Mouse (Mus musculus): ENCODE results near the gene Sox5. TPM values are rescaled to one million over a fixed set of nuclear protein-coding genes. Genes with fewer than 3 reads are reported as not detected.

Sox5 gene
- polyA plus RNA-seq, 1 experiment from 2014 or later, result 27.0 TPM

GRCm38 (mm10) chr6:143833986-143834385 lies 947.8 kb downstream of the Sox5 start:
- Histone ChIP-seq H3K4me1 (replicated peaks; ENCODE audit: control insufficient read depth, insufficient read depth, low read length) (0 out of 2 replicates have a peak, but pooled peaks cover 8% of the 10 kb centered on the region), H3K9ac (no peak overlapping the region), H3K4me2 (replicated peaks) (no peak overlapping the region), H3K27me3 (ENCODE audit: control insufficient read depth, insufficient read depth, low read length) (no peaks in the 10 kb centered on the region), H3K36me3 (replicated peaks; ENCODE audit: control insufficient read depth, insufficient read depth) (peaks cover 7% of the 10 kb centered on the region; the same call in 1 of the 2 replicates), H3K4me3 (replicated peaks; ENCODE audit: low read length) (no peak overlapping the region), H3K9me3 (ENCODE audit: control insufficient read depth, low read length) (no peaks in the 10 kb centered on the region), H3K27ac (no peak overlapping the region)
- ATAC-seq (ENCODE audit: low FRiP score) (no peak), DNase-seq (ENCODE audit: low spot score) (no peak)
- WGBS, result 98% methylated on average over 3 of the region's 3 CpGs

GRCm38 (mm10) chr6:143833182-143833558 lies 948.6 kb downstream of the Sox5 start:
- DNase-seq (ENCODE audit: low spot score) (no peak), ATAC-seq (ENCODE audit: low FRiP score) (no peak)
- 94% methylated on average over 23 of the region's 23 CpGs for WGBS
- H3K4me1 ChIP-seq (replicated peaks; ENCODE audit: control insufficient read depth, insufficient read depth, low read length), result no peaks in the 10 kb centered on the region
- no peak overlapping the region for H3K9ac ChIP-seq
- no peak overlapping the region for H3K4me2 ChIP-seq (replicated peaks)
- no peaks in the 10 kb centered on the region for H3K9me3 ChIP-seq (ENCODE audit: control insufficient read depth, low read length)
- H3K36me3 ChIP-seq (replicated peaks; ENCODE audit: control insufficient read depth, insufficient read depth), result peaks cover 7% of the 10 kb centered on the region; the same call in 1 of the 2 replicates
- H3K27ac ChIP-seq, result no peak overlapping the region
- H3K4me3 ChIP-seq (replicated peaks; ENCODE audit: low read length), result no peak overlapping the region
- H3K27me3 ChIP-seq (ENCODE audit: control insufficient read depth, insufficient read depth, low read length), result no peaks in the 10 kb centered on the region

- Histone ChIP-seq H3K4me1 (replicated peaks; ENCODE audit: control insufficient read depth, insufficient read depth, low read length) (no peaks in the 10 kb centered on the region), H3K4me3 (replicated peaks; ENCODE audit: low read length) (no peak overlapping the region), H3K36me3 (replicated peaks; ENCODE audit: control insufficient read depth, insufficient read depth) (peaks cover 7% of the 10 kb centered on the region; the same call in 1 of the 2 replicates), H3K4me2 (replicated peaks) (no peak overlapping the region), H3K27ac (no peak overlapping the region), H3K9me3 (ENCODE audit: control insufficient read depth, low read length) (no peaks in the 10 kb centered on the region), H3K27me3 (ENCODE audit: control insufficient read depth, insufficient read depth, low read length) (no peaks in the 10 kb centered on the region), H3K9ac (no peak overlapping the region)
- 92% methylated on average over 12 of the region's 12 CpGs for WGBS
- ATAC-seq (ENCODE audit: low FRiP score) (no peak), DNase-seq (ENCODE audit: low spot score) (no peak)
Measured at GRCm38 (mm10) chr6:143832483-143833181, 949.1 kb downstream of the Sox5 start.

- Histone ChIP-seq H3K27me3 (ENCODE audit: control insufficient read depth, insufficient read depth, low read length) (no peaks in the 10 kb centered on the region), H3K9me3 (ENCODE audit: control insufficient read depth, low read length) (no peaks in the 10 kb centered on the region), H3K4me1 (replicated peaks; ENCODE audit: control insufficient read depth, insufficient read depth, low read length) (no peaks in the 10 kb centered on the region), H3K27ac (no peak overlapping the region), H3K4me2 (replicated peaks) (no peak overlapping the region), H3K9ac (no peak overlapping the region), H3K36me3 (replicated peaks; ENCODE audit: control insufficient read depth, insufficient read depth) (peaks cover 7% of the 10 kb centered on the region; the same call in 1 of the 2 replicates), H3K4me3 (replicated peaks; ENCODE audit: low read length) (no peak overlapping the region)
- ATAC-seq (ENCODE audit: low FRiP score) (no peak), DNase-seq (ENCODE audit: low spot score) (no peak)
- 83% methylated on average over 4 of the region's 4 CpGs for WGBS
Measured at GRCm38 (mm10) chr6:143831246-143831645, 950.5 kb downstream of the Sox5 start.

GRCm38 (mm10) chr6:143830131-143830530 lies 951.6 kb downstream of the Sox5 start:
- Histone ChIP-seq H3K9me3 (ENCODE audit: control insufficient read depth, low read length) (no peaks in the 10 kb centered on the region), H3K4me3 (replicated peaks; ENCODE audit: low read length) (no peak overlapping the region), H3K36me3 (replicated peaks; ENCODE audit: control insufficient read depth, insufficient read depth) (peaks cover 7% of the 10 kb centered on the region; the same call in 1 of the 2 replicates), H3K9ac (no peak overlapping the region), H3K4me1 (replicated peaks; ENCODE audit: control insufficient read depth, insufficient read depth, low read length) (no peaks in the 10 kb centered on the region), H3K4me2 (replicated peaks) (no peak overlapping the region), H3K27ac (no peak overlapping the region), H3K27me3 (ENCODE audit: control insufficient read depth, insufficient read depth, low read length) (no peaks in the 10 kb centered on the region)
- ATAC-seq (ENCODE audit: low FRiP score), result no peak
- 79% methylated on average over 2 of the region's 2 CpGs for WGBS
- DNase-seq (ENCODE audit: low spot score), result no peak

- ATAC-seq (ENCODE audit: low FRiP score), result no peak
- no peak overlapping the region for H3K4me3 ChIP-seq (replicated peaks; ENCODE audit: low read length)
- H3K4me2 ChIP-seq (replicated peaks), result no peak overlapping the region
- no peak overlapping the region for H3K9ac ChIP-seq
- 89% methylated on average over 5 of the region's 5 CpGs for WGBS
- H3K27ac ChIP-seq, result no peak overlapping the region
- H3K4me1 ChIP-seq (replicated peaks; ENCODE audit: control insufficient read depth, insufficient read depth, low read length), result no peaks in the 10 kb centered on the region
- H3K36me3 ChIP-seq (replicated peaks; ENCODE audit: control insufficient read depth, insufficient read depth), result no peaks in the 10 kb centered on the region
- no peak for DNase-seq (ENCODE audit: low spot score)
- H3K27me3 ChIP-seq (ENCODE audit: control insufficient read depth, insufficient read depth, low read length), result no peaks in the 10 kb centered on the region
- no peaks in the 10 kb centered on the region for H3K9me3 ChIP-seq (ENCODE audit: control insufficient read depth, low read length)
Measured at GRCm38 (mm10) chr6:143826786-143827185, 955.0 kb downstream of the Sox5 start.

GRCm38 (mm10) chr6:143825966-143826365 lies 955.8 kb downstream of the Sox5 start:
- Histone ChIP-seq H3K9me3 (ENCODE audit: control insufficient read depth, low read length) (no peaks in the 10 kb centered on the region), H3K4me1 (replicated peaks; ENCODE audit: control insufficient read depth, insufficient read depth, low read length) (no peaks in the 10 kb centered on the region), H3K27ac (no peak overlapping the region), H3K4me3 (replicated peaks; ENCODE audit: low read length) (no peak overlapping the region), H3K36me3 (replicated peaks; ENCODE audit: control insufficient read depth, insufficient read depth) (no peaks in the 10 kb centered on the region), H3K27me3 (ENCODE audit: control insufficient read depth, insufficient read depth, low read length) (no peaks in the 10 kb centered on the region), H3K4me2 (replicated peaks) (no peak overlapping the region), H3K9ac (no peak overlapping the region)
- no peak for DNase-seq (ENCODE audit: low spot score)
- 90% methylated on average over 5 of the region's 5 CpGs for WGBS
- no peak for ATAC-seq (ENCODE audit: low FRiP score)

- H3K36me3 ChIP-seq (replicated peaks; ENCODE audit: control insufficient read depth, insufficient read depth), result no peaks in the 10 kb centered on the region
- H3K27ac ChIP-seq, result no peak overlapping the region
- no peaks in the 10 kb centered on the region for H3K9me3 ChIP-seq (ENCODE audit: control insufficient read depth, low read length)
- no peaks in the 10 kb centered on the region for H3K4me1 ChIP-seq (replicated peaks; ENCODE audit: control insufficient read depth, insufficient read depth, low read length)
- 71% methylated on average over 6 of the region's 6 CpGs for whole genome bisulfite sequencing
- no peak overlapping the region for H3K4me2 ChIP-seq (replicated peaks)
- H3K27me3 ChIP-seq (ENCODE audit: control insufficient read depth, insufficient read depth, low read length), result no peaks in the 10 kb centered on the region
- no peak overlapping the region for H3K4me3 ChIP-seq (replicated peaks; ENCODE audit: low read length)
- ATAC-seq (ENCODE audit: low FRiP score) (no peak), DNase-seq (ENCODE audit: low spot score) (no peak)
- H3K9ac ChIP-seq, result no peak overlapping the region
Measured at GRCm38 (mm10) chr6:143825086-143825485, 956.7 kb downstream of the Sox5 start.

- no peaks in the 10 kb centered on the region for H3K9me3 ChIP-seq (ENCODE audit: control insufficient read depth, low read length)
- no peaks in the 10 kb centered on the region for H3K4me1 ChIP-seq (replicated peaks; ENCODE audit: control insufficient read depth, insufficient read depth, low read length)
- no peak overlapping the region for H3K9ac ChIP-seq
- no peak overlapping the region for H3K4me3 ChIP-seq (replicated peaks; ENCODE audit: low read length)
- WGBS, result 97% methylated on average over 2 of the region's 2 CpGs
- H3K36me3 ChIP-seq (replicated peaks; ENCODE audit: control insufficient read depth, insufficient read depth), result no peaks in the 10 kb centered on the region
- ATAC-seq (ENCODE audit: low FRiP score), result no peak
- H3K4me2 ChIP-seq (replicated peaks), result no peak overlapping the region
- no peak overlapping the region for H3K27ac ChIP-seq
- no peak for DNase-seq (ENCODE audit: low spot score)
- no peaks in the 10 kb centered on the region for H3K27me3 ChIP-seq (ENCODE audit: control insufficient read depth, insufficient read depth, low read length)
Measured at GRCm38 (mm10) chr6:143788446-143788845, 993.3 kb downstream of the Sox5 start.

- no peak overlapping the region for H3K9ac ChIP-seq
- H3K4me3 ChIP-seq (replicated peaks; ENCODE audit: low read length), result no peak overlapping the region
- ATAC-seq (ENCODE audit: low FRiP score), result no peak
- no peaks in the 10 kb centered on the region for H3K27me3 ChIP-seq (ENCODE audit: control insufficient read depth, insufficient read depth, low read length)
- no peak for DNase-seq (ENCODE audit: low spot score)
- H3K27ac ChIP-seq, result no peak overlapping the region
- WGBS, result 89% methylated on average over 5 of the region's 5 CpGs
- H3K4me1 ChIP-seq (replicated peaks; ENCODE audit: control insufficient read depth, insufficient read depth, low read length), result no peaks in the 10 kb centered on the region
- H3K9me3 ChIP-seq (ENCODE audit: control insufficient read depth, low read length), result no peaks in the 10 kb centered on the region
- H3K36me3 ChIP-seq (replicated peaks; ENCODE audit: control insufficient read depth, insufficient read depth), result no peaks in the 10 kb centered on the region
- no peak overlapping the region for H3K4me2 ChIP-seq (replicated peaks)
Measured at GRCm38 (mm10) chr6:143787360-143787759, 994.4 kb downstream of the Sox5 start.
